Mouse (Mus musculus) left cerebral cortex, postnatal 4 days (tissue): ENCODE data around the gene Gm4301. TPM values are rescaled to one million over a fixed set of nuclear protein-coding genes. Genes with fewer than 3 reads are reported as not detected.
A peak's percentile ranks its signal among the peaks of the same experiment; 100 is the strongest.
"Not testable (repeated sequence)": the region's sequence is repeated elsewhere in the genome, so short reads cannot be mapped to it uniquely, and the experiment has no call there.

Source experiments
- DNase-seq: peaks from one replicate; pipeline ENCODE4 v3.0.0-alpha.2; 2022
- intact Hi-C: fragments of 180-260 bp; cut with DNase I; formaldehyde crosslinking; loops from one replicate; pipeline ENCODE4 v1.15.1; 2025
- total RNA-seq, 2 experiments: library from RNA; stranded (reverse); gene quantifications; 2 replicates each; pipeline ENCODE4 v1.2.3; 2021

Gene Gm4301
- total RNA-seq, result not detected

- intact Hi-C loops, DNase-seq: not testable (repeated sequence)
Measured at GRCm38 (mm10) chr10:100335376-100335775, at the start of gene Gm4301. TSS of gene Gm4301 (plus strand) at chr10:100335676.

- intact Hi-C loops, result no loop called here
- no peak for DNase-seq
Measured at GRCm38 (mm10) chr10:100296105-100296504, 39.4 kb upstream of the Gm4301 start.

- intact Hi-C loops, DNase-seq: not testable (repeated sequence)
Measured at GRCm38 (mm10) chr10:100300106-100300505, 35.4 kb upstream of the Gm4301 start.

- DNase-seq, intact Hi-C loops: not testable (repeated sequence)
Measured at GRCm38 (mm10) chr10:100340536-100340935, 5.1 kb downstream of the Gm4301 start, which contains the start of gene Gm4302. TSS of gene Gm4302 (plus strand) at chr10:100340836.

GRCm38 (mm10) chr10:100345672-100346071 is 10.2 kb downstream of the Gm4301 start, which contains the start of gene Gm4303:
TSS of gene Gm4303 (plus strand) at chr10:100345972.
- DNase-seq, intact Hi-C loops: not testable (repeated sequence)

- DNase-seq, intact Hi-C loops: not testable (repeated sequence)
Measured at GRCm38 (mm10) chr10:100350793-100351192, 15.3 kb downstream of the Gm4301 start, which contains the start of gene Gm4305. TSS of gene Gm4305 (plus strand) at chr10:100351093.

GRCm38 (mm10) chr10:100356841-100357240 is 21.4 kb downstream of the Gm4301 start:
- intact Hi-C loops, result not testable (repeated sequence)
- DNase-seq, result peak; percentile 1

GRCm38 (mm10) chr10:100361038-100361437 is 25.6 kb downstream of the Gm4301 start, which contains the start of gene Gm4307:
TSS of gene Gm4307 (plus strand) at chr10:100361338.
- intact Hi-C loops, result not testable (repeated sequence)

GRCm38 (mm10) chr10:100382460-100382859 is 47.0 kb downstream of the Gm4301 start, which contains the start of gene Gm4312:
TSS of gene Gm4312 (minus strand) at chr10:100382560.
- DNase-seq, intact Hi-C loops: not testable (repeated sequence)

More at GRCm38 (mm10) chr10:100361038-100361437, 25.6 kb downstream of the Gm4301 start, which contains the start of gene Gm4307:
- not testable (repeated sequence) for DNase-seq

Other genes with a start within 250 kb of the Gm4301 start
- not detected for gene Gm4302, start 5.2 kb downstream of the Gm4301 start, total RNA-seq
- not detected for gene Gm4303, start 10.3 kb downstream of the Gm4301 start, total RNA-seq
- gene Gm4305, start 15.4 kb downstream of the Gm4301 start, total RNA-seq, result not detected
- not detected for gene Gm4307, start 25.7 kb downstream of the Gm4301 start, total RNA-seq
- not detected for gene Gm4312, start 46.9 kb downstream of the Gm4301 start, total RNA-seq
- 10 to 100 TPM; 11.6 to 12.6 TPM for gene Tmtc3, start 151.7 kb downstream of the Gm4301 start, total RNA-seq
- 10 to 100 TPM; 11.1 to 13.1 TPM for gene Cep290, start 151.9 kb downstream of the Gm4301 start, total RNA-seq